Mouse (Mus musculus) small intestine, adult 2 months (tissue): Measurements from ENCODE around the gene Axin1.

Source experiments
- CTCF ChIP-seq: fragments of 200-500 bp; IDR thresholded peaks from 2 replicates; pipeline ENCODE4 v1.5.1; 2012; ENCODE audit warnings: low read depth, mild to moderate bottlenecking, control low read depth, inconsistent platforms, low read length, moderate library complexity, mixed read lengths; ENCODE audit not compliant: insufficient replicate concordance, insufficient read length; ENCODE audit errors: extremely low read depth
- POLR2A ChIP-seq: fragments of 200-500 bp; IDR thresholded peaks from 2 replicates; pipeline ENCODE4 v1.6.1; 2012; ENCODE audit warnings: low read depth, mild to moderate bottlenecking, control low read depth, inconsistent platforms, low read length, moderate library complexity

- TF ChIP-seq POLR2A, result no peak
- no peak for TF ChIP-seq CTCF
Measured at GRCm38 (mm10) chr17:26111024-26111423, 27.5 kb upstream of the Axin1 start.
